Mouse (Mus musculus): ENCODE measurements around the gene Atp4b. TPM values are rescaled to one million over a fixed set of nuclear protein-coding genes. Genes with fewer than 3 reads are reported as not detected.

Atp4b gene
- polyA plus RNA-seq (2012; rRNA removed) = not detected in 2 replicates

GRCm38 (mm10) chr8:13396725-13397124 lies at the start of gene Atp4b:
Atp4b (minus strand) TSS chr8:13396825.
- no peaks in the 10 kb centered on the region for H3K27me3 ChIP-seq (ENCODE audit: control insufficient read depth, insufficient read depth, low read length)
- no peak within 1 kb of the TSS for H3K27ac ChIP-seq (ENCODE audit: insufficient read depth, low read length)
- no peak for DNase-seq
- TF ChIP-seq POLR2A (IDR thresholded peaks at IDR 0.05; ENCODE audit: borderline replicate concordance, insufficient read depth, low read length) = no peak
- no peak for TF ChIP-seq CTCF (IDR thresholded peaks at IDR 0.05; ENCODE audit: borderline replicate concordance, insufficient read depth, low read depth, low read length)
- H3K4me1 ChIP-seq (ENCODE audit: control insufficient read depth, insufficient read depth, low read length) = no peaks in the 10 kb centered on the region
- 81% methylated on average over 5 of the region's 5 CpGs for WGBS
- H3K4me3 ChIP-seq (replicated peaks; ENCODE audit: insufficient read depth, low read depth, low read length) = no peak within 1 kb of the TSS

- WGBS = 94% methylated on average over 2 of the region's 2 CpGs
- Histone ChIP-seq H3K27ac (ENCODE audit: insufficient read depth, low read length) (no peak overlapping the region), H3K27me3 (ENCODE audit: control insufficient read depth, insufficient read depth, low read length) (no peaks in the 10 kb centered on the region; the same call in 1 of the 2 replicates), H3K4me1 (ENCODE audit: control insufficient read depth, insufficient read depth, low read length) (no peaks in the 10 kb centered on the region), H3K4me3 (replicated peaks; ENCODE audit: insufficient read depth, low read depth, low read length) (no peak overlapping the region)
- no peak for TF ChIP-seq CTCF (IDR thresholded peaks at IDR 0.05; ENCODE audit: borderline replicate concordance, insufficient read depth, low read depth, low read length)
- no peak for TF ChIP-seq POLR2A (IDR thresholded peaks at IDR 0.05; ENCODE audit: borderline replicate concordance, insufficient read depth, low read length)
- DNase-seq = no peak
Observed at GRCm38 (mm10) chr8:13442152-13442551, 45.5 kb upstream of the Atp4b start.

GRCm38 (mm10) chr8:13437531-13437930 lies 40.9 kb upstream of the Atp4b start:
- no peaks in the 10 kb centered on the region for H3K4me1 ChIP-seq (ENCODE audit: control insufficient read depth, insufficient read depth, low read length)
- H3K4me3 ChIP-seq (replicated peaks; ENCODE audit: insufficient read depth, low read depth, low read length) = no peak overlapping the region
- no peak for TF ChIP-seq CTCF (IDR thresholded peaks at IDR 0.05; ENCODE audit: borderline replicate concordance, insufficient read depth, low read depth, low read length)
- no peak for TF ChIP-seq POLR2A (IDR thresholded peaks at IDR 0.05; ENCODE audit: borderline replicate concordance, insufficient read depth, low read length)
- no peak overlapping the region for H3K27ac ChIP-seq (ENCODE audit: insufficient read depth, low read length)
- DNase-seq = no peak
- WGBS = 77% methylated on average over 2 of the region's 2 CpGs
- H3K27me3 ChIP-seq (ENCODE audit: control insufficient read depth, insufficient read depth, low read length) = no peaks in the 10 kb centered on the region; the same call in 1 of the 2 replicates

- no peak for DNase-seq
- WGBS = 15% methylated on average over 8 of the region's 8 CpGs
- H3K4me3 ChIP-seq (replicated peaks; ENCODE audit: insufficient read depth, low read depth, low read length) = no peak overlapping the region
Observed at GRCm38 (mm10) chr8:13436052-13436451, 39.4 kb upstream of the Atp4b start.

GRCm38 (mm10) chr8:13434889-13435288 lies 38.3 kb upstream of the Atp4b start, which contains the start of gene Tmem255b:
Tmem255b (plus strand) TSS chr8:13435189.
- no peak for DNase-seq
- H3K27ac ChIP-seq (ENCODE audit: insufficient read depth, low read length) = no peak within 1 kb of the TSS
- H3K4me1 ChIP-seq (ENCODE audit: control insufficient read depth, insufficient read depth, low read length) = no peaks in the 10 kb centered on the region
- H3K4me3 ChIP-seq (replicated peaks; ENCODE audit: insufficient read depth, low read depth, low read length) = no peak within 1 kb of the TSS
- TF ChIP-seq CTCF (IDR thresholded peaks at IDR 0.05; ENCODE audit: borderline replicate concordance, insufficient read depth, low read depth, low read length) (no peak), POLR2A (IDR thresholded peaks at IDR 0.05; ENCODE audit: borderline replicate concordance, insufficient read depth, low read length) (no peak)
- 18% methylated on average over 10 of the region's 10 CpGs for WGBS
- no peaks in the 10 kb centered on the region; the same call in 1 of the 2 replicates for H3K27me3 ChIP-seq (ENCODE audit: control insufficient read depth, insufficient read depth, low read length)

More at GRCm38 (mm10) chr8:13436052-13436451, 39.4 kb upstream of the Atp4b start:
- H3K27ac ChIP-seq (ENCODE audit: insufficient read depth, low read length) = no peak overlapping the region
- TF ChIP-seq CTCF (IDR thresholded peaks at IDR 0.05; ENCODE audit: borderline replicate concordance, insufficient read depth, low read depth, low read length) = no peak
- TF ChIP-seq POLR2A (IDR thresholded peaks at IDR 0.05; ENCODE audit: borderline replicate concordance, insufficient read depth, low read length) = no peak
- H3K27me3 ChIP-seq (ENCODE audit: control insufficient read depth, insufficient read depth, low read length) = no peaks in the 10 kb centered on the region; the same call in 1 of the 2 replicates
- H3K4me1 ChIP-seq (ENCODE audit: control insufficient read depth, insufficient read depth, low read length) = no peaks in the 10 kb centered on the region

- H3K4me3 ChIP-seq (replicated peaks; ENCODE audit: insufficient read depth, low read depth, low read length) = no peak overlapping the region
- no peak overlapping the region for H3K27ac ChIP-seq (ENCODE audit: insufficient read depth, low read length)
- no peaks in the 10 kb centered on the region; the same call in 1 of the 2 replicates for H3K27me3 ChIP-seq (ENCODE audit: control insufficient read depth, insufficient read depth, low read length)
- no peaks in the 10 kb centered on the region for H3K4me1 ChIP-seq (ENCODE audit: control insufficient read depth, insufficient read depth, low read length)
- WGBS = 68% methylated on average over 5 of the region's 5 CpGs
- TF ChIP-seq CTCF (IDR thresholded peaks at IDR 0.05; ENCODE audit: borderline replicate concordance, insufficient read depth, low read depth, low read length) (no peak), POLR2A (IDR thresholded peaks at IDR 0.05; ENCODE audit: borderline replicate concordance, insufficient read depth, low read length) (no peak)
- no peak for DNase-seq
Observed at GRCm38 (mm10) chr8:13433130-13433529, 36.5 kb upstream of the Atp4b start.

- no peaks in the 10 kb centered on the region for H3K4me1 ChIP-seq (ENCODE audit: control insufficient read depth, insufficient read depth, low read length)
- H3K27me3 ChIP-seq (ENCODE audit: control insufficient read depth, insufficient read depth, low read length) = no peaks in the 10 kb centered on the region; the same call in 1 of the 2 replicates
- no peak for DNase-seq
- TF ChIP-seq POLR2A (IDR thresholded peaks at IDR 0.05; ENCODE audit: borderline replicate concordance, insufficient read depth, low read length) = no peak
- TF ChIP-seq CTCF (IDR thresholded peaks at IDR 0.05; ENCODE audit: borderline replicate concordance, insufficient read depth, low read depth, low read length) = no peak
- H3K27ac ChIP-seq (ENCODE audit: insufficient read depth, low read length) = no peak overlapping the region
- H3K4me3 ChIP-seq (replicated peaks; ENCODE audit: insufficient read depth, low read depth, low read length) = no peak overlapping the region
Observed at GRCm38 (mm10) chr8:13430866-13431265, 34.2 kb upstream of the Atp4b start.

GRCm38 (mm10) chr8:13430412-13430811 lies 33.8 kb upstream of the Atp4b start:
- no peak overlapping the region for H3K4me3 ChIP-seq (replicated peaks; ENCODE audit: insufficient read depth, low read depth, low read length)
- no peaks in the 10 kb centered on the region; the same call in 1 of the 2 replicates for H3K27me3 ChIP-seq (ENCODE audit: control insufficient read depth, insufficient read depth, low read length)
- H3K27ac ChIP-seq (ENCODE audit: insufficient read depth, low read length) = no peak overlapping the region
- no peak for DNase-seq
- TF ChIP-seq CTCF (IDR thresholded peaks at IDR 0.05; ENCODE audit: borderline replicate concordance, insufficient read depth, low read depth, low read length) = no peak
- no peak for TF ChIP-seq POLR2A (IDR thresholded peaks at IDR 0.05; ENCODE audit: borderline replicate concordance, insufficient read depth, low read length)
- no peaks in the 10 kb centered on the region for H3K4me1 ChIP-seq (ENCODE audit: control insufficient read depth, insufficient read depth, low read length)
- 18% methylated on average over 7 of the region's 7 CpGs for WGBS

Measured in cerebellum, adult 2 months (tissue).